Mouse (Mus musculus): ENCODE results near the gene Slc4a10.

DNA sequence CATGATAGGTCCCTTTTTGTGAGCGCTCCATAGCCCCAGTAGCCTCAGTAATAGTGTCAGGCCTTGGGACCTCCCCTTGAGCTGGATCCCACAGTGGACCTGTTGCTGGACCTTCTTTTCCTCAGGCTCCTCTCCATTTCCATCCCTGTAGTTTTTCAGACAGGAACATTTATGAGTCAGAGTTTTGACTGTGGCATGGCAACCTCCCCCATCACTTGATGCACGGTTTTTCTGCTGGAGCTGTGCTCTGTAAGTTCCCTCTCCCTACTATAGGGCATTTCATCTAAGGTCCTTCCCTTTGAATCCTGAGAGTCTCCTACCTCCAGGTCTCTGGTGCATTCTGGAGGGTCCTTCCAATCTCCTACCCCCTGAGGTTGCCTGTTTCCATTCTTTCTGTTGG is 83.7 kb downstream of the Slc4a10 start:
- no peak for TF ChIP-seq POLR2A (IDR thresholded peaks at IDR 0.05; ENCODE audit: borderline replicate concordance, insufficient read depth, low read length)
- no peak for TF ChIP-seq CTCF (IDR thresholded peaks at IDR 0.05; ENCODE audit: borderline replicate concordance, insufficient read depth, low read depth, low read length)

All from cerebellum, adult 2 months (tissue).